Mouse (Mus musculus) lung, embryonic 14.5 days (tissue): Measurements from ENCODE around the gene Rgl1. TPM values are rescaled to one million over a fixed set of nuclear protein-coding genes. Genes with fewer than 3 reads are reported as not detected.
A peak's percentile ranks its signal among the peaks of the same experiment; 100 is the strongest.

Experiments
- ATAC-seq: fragments of 200-750 bp; cut with Nextera tagmentation; 2 replicates; pipeline ENCODE4 v1.8.0; 2017; ENCODE audit warnings: mild to moderate bottlenecking, moderate TSS enrichment, moderate library complexity; ENCODE audit not compliant: insufficient read depth
- DNase-seq: peaks from one replicate; pipeline ENCODE4 v3.0.0-alpha.2; 2015
- H3K27ac ChIP-seq: fragments of 300-500 bp; sonication (generic); 2 replicates; pipeline ENCODE4 v1.5.1; 2014; ENCODE audit warnings: low read depth, mild to moderate bottlenecking, moderate library complexity
- H3K27me3 ChIP-seq: fragments of 300-500 bp; sonication (generic); 2 replicates; pipeline ENCODE4 v1.6.1; 2014; ENCODE audit warnings: low read length, control low read depth; ENCODE audit not compliant: insufficient read depth
- H3K36me3 ChIP-seq: fragments of 300-500 bp; sonication (generic); 2 replicates; pipeline ENCODE4 v1.6.1; 2014; ENCODE audit warnings: control low read depth; ENCODE audit not compliant: insufficient read depth
- H3K4me1 ChIP-seq: fragments of 300-500 bp; sonication (generic); 2 replicates; pipeline ENCODE4 v1.6.1; 2014; ENCODE audit warnings: antibody characterized with exemption, control low read depth; ENCODE audit not compliant: insufficient read depth
- H3K4me2 ChIP-seq: fragments of 300-500 bp; sonication (generic); 2 replicates; pipeline ENCODE4 v1.6.1; 2014; ENCODE audit warnings: mild to moderate bottlenecking
- H3K4me3 ChIP-seq: fragments of 300-500 bp; sonication (generic); 2 replicates; pipeline ENCODE4 v1.5.1; 2014; ENCODE audit warnings: low read depth, low read length
- H3K9ac ChIP-seq: fragments of 300-500 bp; sonication (generic); 2 replicates; pipeline ENCODE4 v1.6.1; 2014
- H3K9me3 ChIP-seq: fragments of 300-500 bp; sonication (generic); 2 replicates; pipeline ENCODE4 v1.6.1; 2016; ENCODE audit warnings: low read depth, low read length, control low read depth
- CTCF ChIP-seq: IDR thresholded peaks from 2 replicates; pipeline ENCODE4 v1.5.1; 2016; ENCODE audit warnings: antibody characterized with exemption, low read depth
- WGBS: fragments of 180-500 bp; shearing (Covaris S2); extraction: QIAGEN DNeasy Blood & Tissue Kit; methylation state at CpG from one replicate; pipeline ENCODE4 v1.1.7; 2014; 5-methylcytosine and 5-hydroxymethylcytosine counted together
- polyA plus RNA-seq: library from polyadenylated mRNA; unstranded; fragments of >200 nt; fragmentation: Nextera tagmentation; extraction: Ambion mirVana; gene quantifications from 2 replicates; pipeline ENCODE4 v1.2.1, GENCODE M21; 2014

Rgl1 gene
- polyA plus RNA-seq, 1 experiment from 2014 or later: 46.7 TPM

GRCm38 (mm10) chr1:152727604-152728236 lies 38.4 kb downstream of the Rgl1 start:
- no peaks in the 10 kb centered on the region for H3K36me3 ChIP-seq
- no peak overlapping the region for H3K9ac ChIP-seq
- H3K27me3 ChIP-seq: no peaks in the 10 kb centered on the region
- no peak for TF ChIP-seq CTCF
- DNase-seq (peak; percentile 44), ATAC-seq (peak; percentile 58; the same call in 1 of the 2 replicates)
- WGBS: 22% methylated on average over 5 of the region's 5 CpGs
- no peak overlapping the region for H3K4me2 ChIP-seq
- no peak overlapping the region for H3K4me3 ChIP-seq
- H3K9me3 ChIP-seq: no peaks in the 10 kb centered on the region
- no peaks in the 10 kb centered on the region for H3K4me1 ChIP-seq
- no peak overlapping the region for H3K27ac ChIP-seq

GRCm38 (mm10) chr1:152726095-152726494 lies 40.1 kb downstream of the Rgl1 start:
- no peaks in the 10 kb centered on the region for H3K4me1 ChIP-seq
- DNase-seq: no peak
- ATAC-seq: no peak
- no peak overlapping the region for H3K4me3 ChIP-seq
- H3K27ac ChIP-seq: no peak overlapping the region
- TF ChIP-seq CTCF: no peak
- no peak overlapping the region for H3K9ac ChIP-seq
- no peaks in the 10 kb centered on the region for H3K36me3 ChIP-seq
- 48% methylated on average over 3 of the region's 3 CpGs for WGBS
- H3K4me2 ChIP-seq: no peak overlapping the region
- no peaks in the 10 kb centered on the region for H3K9me3 ChIP-seq
- H3K27me3 ChIP-seq: no peaks in the 10 kb centered on the region

- Histone ChIP-seq H3K4me1 (no peaks in the 10 kb centered on the region), H3K4me2 (no peak overlapping the region), H3K4me3 (no peak overlapping the region), H3K27ac (no peak overlapping the region), H3K9ac (no peak overlapping the region), H3K9me3 (no peaks in the 10 kb centered on the region), H3K36me3 (no peaks in the 10 kb centered on the region), H3K27me3 (no peaks in the 10 kb centered on the region)
- ATAC-seq: no peak
- DNase-seq: no peak
- 0 out of 2 replicates have a peak, but pooled peaks have one; percentile 31 for TF ChIP-seq CTCF
Measured at GRCm38 (mm10) chr1:152724286-152724685, 41.9 kb downstream of the Rgl1 start.

- Histone ChIP-seq H3K9me3 (no peaks in the 10 kb centered on the region), H3K4me1 (peaks cover 4% of the 10 kb centered on the region; the same call in 1 of the 2 replicates), H3K4me2 (no peak overlapping the region), H3K27ac (no peak overlapping the region), H3K36me3 (no peaks in the 10 kb centered on the region), H3K4me3 (no peak overlapping the region), H3K9ac (no peak overlapping the region), H3K27me3 (no peaks in the 10 kb centered on the region)
- TF ChIP-seq CTCF: no peak
- ATAC-seq: no peak
- WGBS: 88% methylated on average over 11 of the region's 11 CpGs
- no peak for DNase-seq
Measured at GRCm38 (mm10) chr1:152721535-152722198, 44.5 kb downstream of the Rgl1 start.

GRCm38 (mm10) chr1:152720969-152721368 lies 45.2 kb downstream of the Rgl1 start:
- Histone ChIP-seq H3K4me3 (no peak overlapping the region), H3K4me1 (peaks cover 4% of the 10 kb centered on the region; the same call in 1 of the 2 replicates), H3K36me3 (no peaks in the 10 kb centered on the region), H3K9ac (no peak overlapping the region), H3K27ac (no peak overlapping the region), H3K27me3 (no peaks in the 10 kb centered on the region), H3K9me3 (no peaks in the 10 kb centered on the region), H3K4me2 (no peak overlapping the region)
- no peak for TF ChIP-seq CTCF
- no peak for DNase-seq
- no peak for ATAC-seq
- 69% methylated on average over 4 of the region's 4 CpGs for WGBS

- H3K4me3 ChIP-seq: no peak overlapping the region
- DNase-seq (no peak), ATAC-seq (peak; percentile 31; the same call in 1 of the 2 replicates)
- peaks cover 4% of the 10 kb centered on the region; the same call in 1 of the 2 replicates for H3K4me1 ChIP-seq
- WGBS: 44% methylated on average over 6 of the region's 6 CpGs
- H3K36me3 ChIP-seq: no peaks in the 10 kb centered on the region
- no peak overlapping the region for H3K4me2 ChIP-seq
- TF ChIP-seq CTCF: no peak
- no peak overlapping the region for H3K27ac ChIP-seq
- H3K9me3 ChIP-seq: no peaks in the 10 kb centered on the region
- H3K9ac ChIP-seq: no peak overlapping the region
- no peaks in the 10 kb centered on the region for H3K27me3 ChIP-seq
Measured at GRCm38 (mm10) chr1:152718200-152718599, 48.0 kb downstream of the Rgl1 start.

GRCm38 (mm10) chr1:152717329-152717728 lies 48.8 kb downstream of the Rgl1 start:
- peaks cover 4% of the 10 kb centered on the region; the same call in 1 of the 2 replicates for H3K4me1 ChIP-seq
- H3K4me3 ChIP-seq: no peak overlapping the region
- 57% methylated on average over 1 of the region's 1 CpGs for WGBS
- no peak overlapping the region for H3K4me2 ChIP-seq
- ATAC-seq (peak; percentile 35; the same call in 1 of the 2 replicates), DNase-seq (peak; percentile 37)
- no peak for TF ChIP-seq CTCF
- no peak overlapping the region; the same call in 1 of the 2 replicates for H3K27ac ChIP-seq
- H3K27me3 ChIP-seq: no peaks in the 10 kb centered on the region
- H3K9ac ChIP-seq: no peak overlapping the region
- no peaks in the 10 kb centered on the region for H3K36me3 ChIP-seq
- no peaks in the 10 kb centered on the region for H3K9me3 ChIP-seq
